Mouse (Mus musculus): ENCODE data around the gene Plekhf1. TPM values are rescaled to one million over a fixed set of nuclear protein-coding genes. Genes with fewer than 3 reads are reported as not detected.

Gene Plekhf1
- polyA plus RNA-seq, 1 experiment = 2.0 TPM

- no peak for DNase-seq (ENCODE audit: low read depth, low spot score)
- 91% methylated on average over 4 of the region's 4 CpGs for WGBS
Measured at GRCm38 (mm10) chr7:38219526-38219925, 8.3 kb downstream of the Plekhf1 start.

GRCm38 (mm10) chr7:38218631-38219367 lies 9.0 kb downstream of the Plekhf1 start:
- no peak for DNase-seq (ENCODE audit: low read depth, low spot score)
- WGBS = 71% methylated on average over 8 of the region's 8 CpGs

DNA sequence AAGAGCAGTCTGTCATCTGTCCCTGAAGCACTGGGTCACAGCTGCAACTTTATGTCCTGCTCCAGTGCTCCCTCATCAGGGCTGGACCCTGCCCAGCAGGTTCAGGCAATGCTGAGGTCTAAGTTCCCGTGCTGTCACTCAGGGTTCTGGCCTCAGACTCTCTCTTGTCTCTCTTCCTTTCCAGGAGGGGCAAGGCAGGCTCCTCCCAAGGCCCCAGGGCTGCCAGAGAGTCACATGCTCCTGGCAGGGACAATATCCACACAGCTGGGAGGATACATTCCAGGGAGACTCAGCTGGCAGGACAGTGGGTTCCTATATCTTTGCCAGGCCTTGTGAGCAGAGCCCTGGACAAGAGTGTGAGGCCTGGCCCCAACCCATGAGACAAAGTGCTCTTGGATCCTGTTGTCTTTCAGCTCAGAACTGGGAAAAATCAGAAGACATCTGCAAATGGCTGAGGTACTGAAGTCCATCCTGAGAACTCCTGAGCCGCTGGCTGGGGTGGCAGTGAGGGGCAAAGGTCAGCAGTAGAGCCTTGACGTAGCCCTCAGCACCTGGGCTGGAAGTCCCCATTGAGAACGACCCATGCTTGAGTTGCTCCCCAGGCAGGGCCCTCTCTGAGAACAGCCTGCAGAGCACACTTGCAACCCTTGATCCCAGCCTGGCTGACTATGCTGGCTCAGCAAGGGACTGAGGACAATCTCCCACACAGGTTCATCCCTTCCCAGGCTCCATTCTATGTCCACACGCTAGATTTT lies 10.2 kb downstream of the Plekhf1 start:
- no peak for DNase-seq (ENCODE audit: low read depth, low spot score)
- 29% methylated on average over 5 of the region's 5 CpGs for WGBS

DNA sequence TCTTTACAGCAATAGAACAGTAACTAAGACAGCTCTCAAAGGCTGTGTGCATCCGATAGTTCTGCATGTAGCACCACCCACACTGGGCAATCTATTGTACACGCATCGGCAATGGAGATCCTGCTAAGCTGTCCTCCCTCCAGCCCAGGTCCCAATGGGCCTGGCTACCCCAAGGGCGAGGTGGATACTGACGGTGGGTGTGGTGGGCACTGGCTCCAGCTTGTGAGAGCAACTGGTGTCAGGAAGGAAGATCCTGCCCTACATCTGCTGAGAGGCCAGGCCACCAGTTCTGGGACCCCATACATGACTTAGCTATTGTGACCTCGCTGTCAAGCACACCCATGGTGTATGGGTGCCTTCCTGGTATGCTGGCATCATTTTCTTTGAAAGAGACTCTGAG lies 12.1 kb downstream of the Plekhf1 start:
- WGBS = 87% methylated on average over 6 of the region's 6 CpGs
- DNase-seq (ENCODE audit: low read depth, low spot score) = no peak

DNA sequence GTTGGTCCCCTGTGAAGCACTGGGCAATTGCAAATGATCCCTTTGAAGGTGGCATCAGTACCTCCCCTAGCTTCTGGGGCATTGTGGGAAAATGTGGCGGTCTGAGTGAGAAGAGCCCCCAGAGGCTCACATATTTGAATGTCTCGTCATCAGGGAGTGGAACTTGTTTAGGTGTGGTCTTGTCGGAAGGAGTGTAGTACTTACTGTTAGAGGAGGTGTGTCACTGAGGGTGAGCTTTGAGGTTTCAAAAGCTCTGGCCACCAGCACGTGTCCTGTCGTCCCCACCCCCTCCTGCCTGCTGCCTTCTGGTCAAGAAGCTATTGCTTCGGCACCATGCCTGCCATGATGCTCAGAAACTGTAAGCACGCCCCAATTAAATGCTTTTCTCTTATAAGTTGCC lies 12.5 kb downstream of the Plekhf1 start:
- DNase-seq (ENCODE audit: low read depth, low spot score) = no peak
- 43% methylated on average over 7 of the region's 7 CpGs for WGBS

GRCm38 (mm10) chr7:38214473-38215214 lies 13.2 kb downstream of the Plekhf1 start:
- no peak for DNase-seq (ENCODE audit: low read depth, low spot score)

DNA sequence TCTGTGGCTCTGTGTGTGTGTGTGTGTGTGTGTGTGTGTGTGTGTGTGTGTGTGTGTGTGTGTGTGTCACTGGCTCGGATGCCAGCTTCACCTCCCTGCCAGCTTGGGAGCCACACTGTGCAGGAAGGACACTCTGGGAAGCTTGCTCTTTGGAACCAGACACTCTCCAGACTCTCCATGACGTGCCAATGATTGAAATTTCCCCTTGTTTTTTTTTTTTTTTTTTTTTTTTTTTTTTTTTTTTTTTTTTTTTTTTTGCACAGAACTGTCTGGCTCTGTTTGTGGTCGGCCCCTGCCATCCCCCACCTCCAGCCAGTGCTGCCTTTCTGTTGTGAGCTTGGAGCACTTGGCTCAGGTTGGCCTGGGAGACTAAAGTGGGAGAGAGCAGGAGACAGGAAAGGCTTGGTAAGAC lies 15.2 kb downstream of the Plekhf1 start:
- 16% methylated on average over 3 of the region's 3 CpGs for WGBS
- no peak for DNase-seq (ENCODE audit: low read depth, low spot score)

More at GRCm38 (mm10) chr7:38214473-38215214, 13.2 kb downstream of the Plekhf1 start:
- WGBS = 56% methylated on average over 5 of the region's 5 CpGs

- no peak for DNase-seq (ENCODE audit: low read depth, low spot score)
- WGBS = 66% methylated on average over 11 of the region's 11 CpGs
Measured at GRCm38 (mm10) chr7:38209478-38210152, 18.2 kb downstream of the Plekhf1 start.

- WGBS = 69% methylated on average over 3 of the region's 3 CpGs
- DNase-seq (ENCODE audit: low read depth, low spot score) = no peak
Measured at GRCm38 (mm10) chr7:38208969-38209368, 18.8 kb downstream of the Plekhf1 start.

- no peak for DNase-seq (ENCODE audit: low read depth, low spot score)
- 64% methylated on average over 3 of the region's 3 CpGs for WGBS
Measured at GRCm38 (mm10) chr7:38206564-38206963, 21.3 kb downstream of the Plekhf1 start.

DNA sequence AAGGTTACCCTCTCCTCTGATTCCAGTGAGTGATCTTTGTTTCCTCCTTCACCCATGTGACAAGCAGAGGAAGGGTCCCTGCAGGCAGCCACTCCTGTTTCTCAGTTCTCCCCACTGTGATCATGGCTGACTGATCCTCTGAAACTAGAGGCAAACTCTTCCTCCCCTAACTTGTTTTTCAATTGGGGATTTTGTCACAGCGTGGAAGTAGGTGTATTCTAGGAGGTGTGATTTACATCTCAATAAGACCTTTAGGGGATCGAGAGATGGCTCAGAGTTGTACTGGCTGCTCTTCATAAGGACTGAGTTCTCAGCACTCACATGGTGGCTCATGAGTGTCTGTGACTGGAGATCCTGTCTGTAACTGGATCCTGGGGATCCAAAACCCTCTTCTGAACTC lies 22.0 kb downstream of the Plekhf1 start:
- no peak for DNase-seq (ENCODE audit: low read depth, low spot score)
- WGBS = 72% methylated on average over 2 of the region's 2 CpGs

- 86% methylated on average over 6 of the region's 6 CpGs for WGBS
- DNase-seq (ENCODE audit: low read depth, low spot score) = no peak
Measured at GRCm38 (mm10) chr7:38204314-38204713, 23.5 kb downstream of the Plekhf1 start.

DNA sequence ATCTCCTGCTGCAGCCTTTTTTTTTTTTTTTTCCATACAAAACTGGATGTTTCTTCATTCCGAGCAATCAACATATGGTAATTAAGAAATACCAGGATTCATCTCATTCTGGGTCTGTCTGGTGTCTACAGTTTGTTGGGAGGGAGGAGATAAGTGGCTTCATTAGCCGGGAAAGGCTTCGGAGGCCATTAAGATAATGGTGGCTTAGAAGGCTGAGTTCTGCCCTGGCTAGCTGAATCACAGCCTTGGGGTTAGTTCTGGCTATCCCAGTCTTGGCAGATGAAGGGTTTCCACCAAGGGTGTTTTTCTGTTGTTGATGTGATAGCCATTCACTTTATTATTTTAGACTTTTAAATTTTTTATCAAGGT lies 26.5 kb downstream of the Plekhf1 start:
- DNase-seq (ENCODE audit: low read depth, low spot score) = no peak
- WGBS = 27% methylated on average over 3 of the region's 3 CpGs

DNA sequence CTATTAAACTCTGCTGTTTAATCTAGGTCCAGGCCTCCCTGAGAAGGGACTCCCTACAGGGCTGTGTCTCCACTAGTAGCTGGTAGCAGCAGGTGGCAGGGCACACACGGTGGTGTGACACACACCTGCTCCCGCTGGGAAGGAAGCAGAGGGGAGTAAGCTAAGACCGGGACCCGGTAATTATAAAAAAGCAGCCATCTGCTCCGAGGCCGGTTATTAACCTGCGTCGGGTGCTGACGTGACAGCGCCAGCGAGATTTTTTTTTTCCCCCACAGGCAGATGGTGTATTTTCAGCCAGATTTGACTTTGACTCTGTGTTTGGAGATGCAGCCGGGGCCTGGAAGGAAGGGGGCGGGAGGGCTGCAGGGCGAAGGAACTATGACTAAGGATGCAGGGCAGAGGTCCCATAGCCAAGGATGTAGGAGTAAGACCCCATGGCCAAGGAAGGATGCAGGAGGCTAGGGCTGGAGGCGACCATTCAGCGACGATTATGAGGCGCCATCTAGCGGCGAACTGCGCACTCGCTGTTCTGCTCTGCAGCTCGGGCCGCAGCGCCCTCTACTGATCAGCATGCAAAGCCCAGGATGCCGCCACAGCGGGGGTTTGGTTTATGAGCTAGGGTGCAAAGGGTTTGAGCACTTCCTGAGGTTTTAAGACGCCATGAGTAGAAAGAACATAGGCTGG lies 27.1 kb downstream of the Plekhf1 start:
- whole genome bisulfite sequencing = under 1% methylated on average over 28 of the region's 28 CpGs
- DNase-seq (ENCODE audit: low read depth, low spot score) = peak; percentile 51

DNA sequence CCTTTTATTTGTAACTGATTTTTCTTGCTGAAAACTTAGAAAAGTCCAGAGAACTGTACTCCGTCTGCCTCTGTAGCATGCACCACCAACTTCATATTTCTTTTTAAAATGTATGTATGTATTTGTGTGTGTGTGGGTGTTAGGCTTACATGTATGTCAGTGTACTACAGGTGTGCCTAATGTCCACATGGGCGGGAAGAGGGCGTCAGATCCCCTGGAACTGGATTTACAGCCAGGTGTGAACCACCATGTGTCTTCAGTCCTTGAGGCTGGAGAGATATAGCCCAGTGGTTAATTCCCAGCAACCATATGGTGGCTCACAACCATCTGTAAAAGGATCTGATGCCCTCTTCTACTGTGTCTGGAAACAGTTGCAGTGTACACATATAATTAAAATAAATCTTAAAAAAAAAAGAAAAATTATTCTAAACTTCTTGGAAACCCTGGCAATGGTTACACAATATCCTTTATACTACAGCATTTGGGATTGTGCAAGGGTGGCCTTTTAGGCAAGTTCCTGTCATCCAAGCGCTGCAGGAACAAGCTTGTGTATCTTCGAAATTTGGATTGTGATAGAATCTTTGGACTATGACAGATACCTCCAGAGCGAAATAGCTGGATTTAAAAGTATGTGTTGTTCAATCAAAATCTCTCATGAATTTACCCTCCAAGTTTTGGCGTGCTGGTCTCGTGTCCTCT lies 27.8 kb downstream of the Plekhf1 start:
- no peak for DNase-seq (ENCODE audit: low read depth, low spot score)
- 56% methylated on average over 8 of the region's 8 CpGs for WGBS

DNA sequence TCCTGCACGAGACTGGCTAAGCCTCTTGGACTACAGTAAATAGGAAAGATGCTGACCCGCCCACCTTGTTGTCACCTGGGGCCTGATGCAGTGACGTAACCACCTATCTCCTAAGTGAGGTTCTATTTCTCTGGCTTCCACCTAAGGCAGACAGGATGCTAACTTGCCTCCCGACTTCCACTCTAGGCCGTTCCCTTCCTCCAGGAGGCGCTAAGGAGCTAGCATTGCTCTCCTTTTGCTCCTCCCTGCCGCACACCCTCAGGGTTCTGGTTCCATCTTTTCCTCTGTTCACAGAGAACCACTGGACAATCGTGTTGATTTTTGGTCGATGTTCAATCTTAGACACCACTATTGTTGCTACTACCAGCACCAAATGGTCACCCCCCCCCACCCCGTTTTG lies 36.2 kb downstream of the Plekhf1 start:
- no peak for DNase-seq (ENCODE audit: low read depth, low spot score)
- 53% methylated on average over 10 of the region's 10 CpGs for WGBS

DNA sequence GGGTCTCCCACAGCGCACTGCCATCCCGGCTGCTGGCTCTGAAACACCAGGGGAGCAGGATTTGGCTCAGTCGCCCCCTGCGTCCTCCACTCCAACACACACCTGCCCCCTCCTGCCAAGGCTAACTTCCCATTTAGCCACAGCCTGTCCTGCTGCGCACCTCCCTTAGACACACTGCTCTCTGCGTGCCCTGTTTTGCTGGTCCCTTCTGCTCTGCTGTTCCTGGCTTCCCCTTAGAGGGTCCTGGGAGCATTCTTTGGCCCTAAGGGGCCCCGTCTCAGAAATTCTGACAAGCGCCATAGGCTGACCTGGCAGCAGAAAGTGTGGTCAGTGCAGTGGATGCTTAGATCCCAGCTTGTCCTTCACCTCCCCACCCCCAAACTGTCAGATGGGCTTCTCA lies 36.7 kb downstream of the Plekhf1 start:
- WGBS = 90% methylated on average over 8 of the region's 8 CpGs
- no peak for DNase-seq (ENCODE audit: low read depth, low spot score)

DNA sequence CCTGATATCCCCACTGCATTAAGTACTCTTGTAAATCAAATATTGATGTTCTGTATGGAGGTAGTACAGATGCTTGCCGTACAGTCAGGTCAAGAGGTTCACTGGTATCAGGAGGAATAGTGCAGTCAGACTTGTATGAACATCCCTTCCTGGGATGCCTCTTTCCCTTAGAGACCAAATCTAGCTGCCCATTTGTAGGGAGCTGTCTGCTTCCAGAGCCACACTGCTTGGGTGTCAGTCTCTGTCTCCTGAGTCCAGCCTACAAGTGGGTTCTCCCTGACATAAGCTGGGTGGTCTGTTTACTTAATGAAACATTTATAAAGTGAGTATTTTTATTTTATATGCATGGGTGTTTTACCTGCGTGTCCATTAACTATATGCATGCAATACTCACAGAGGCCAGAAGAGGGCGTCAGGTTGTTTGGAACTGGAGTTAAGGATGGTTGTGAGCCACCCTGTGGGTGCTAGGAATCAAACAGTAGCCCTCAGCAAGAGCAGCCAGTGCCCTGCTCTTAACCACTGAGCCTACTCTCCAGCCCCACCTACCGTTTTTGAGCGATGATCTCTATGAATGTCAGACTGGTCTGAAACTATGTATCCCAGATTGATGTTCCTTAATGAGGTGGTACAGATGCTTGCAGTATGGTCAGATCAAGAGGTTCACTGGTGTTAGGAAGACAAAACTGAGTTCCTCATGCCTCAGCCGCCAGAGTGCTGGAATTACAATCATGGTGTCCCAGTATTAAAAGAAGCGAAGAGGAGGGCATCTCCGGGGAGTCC lies 37.6 kb downstream of the Plekhf1 start:
- whole genome bisulfite sequencing = 89% methylated on average over 8 of the region's 8 CpGs
- no peak for DNase-seq (ENCODE audit: low read depth, low spot score)
